Mouse (Mus musculus): Measurements from ENCODE around the gene Trim26.
"Not testable (repeated sequence)": the region's sequence is repeated elsewhere in the genome, so short reads cannot be mapped to it uniquely, and the experiment has no call there.

Trim26 gene

GRCm38 (mm10) chr17:36836874-36837647 is at the start of gene Trim26:
TSS of gene Trim26 (plus strand) at chr17:36837134.
- DNase-seq, result peak; percentile 92

DNA sequence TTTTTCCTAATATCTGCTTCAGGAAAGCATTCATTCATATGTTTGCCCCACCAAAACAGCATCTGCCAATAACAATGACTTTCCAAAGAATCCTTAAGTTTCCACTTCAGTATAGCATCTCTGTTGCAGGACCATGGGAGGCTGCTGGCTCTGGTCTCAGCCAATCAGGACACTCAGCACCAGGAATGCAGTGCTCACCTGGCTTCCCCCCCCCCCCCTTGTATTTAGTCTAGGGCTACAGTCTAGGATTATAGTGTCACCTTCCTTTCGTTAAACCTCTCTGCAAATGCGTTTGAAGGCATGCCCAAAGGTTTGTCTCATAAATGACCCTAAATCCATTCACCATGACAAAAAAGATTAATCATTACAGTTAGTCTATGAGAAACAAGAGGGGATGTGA is 48.6 kb upstream of the Trim26 start:
- DNase-seq, result no peak

DNA sequence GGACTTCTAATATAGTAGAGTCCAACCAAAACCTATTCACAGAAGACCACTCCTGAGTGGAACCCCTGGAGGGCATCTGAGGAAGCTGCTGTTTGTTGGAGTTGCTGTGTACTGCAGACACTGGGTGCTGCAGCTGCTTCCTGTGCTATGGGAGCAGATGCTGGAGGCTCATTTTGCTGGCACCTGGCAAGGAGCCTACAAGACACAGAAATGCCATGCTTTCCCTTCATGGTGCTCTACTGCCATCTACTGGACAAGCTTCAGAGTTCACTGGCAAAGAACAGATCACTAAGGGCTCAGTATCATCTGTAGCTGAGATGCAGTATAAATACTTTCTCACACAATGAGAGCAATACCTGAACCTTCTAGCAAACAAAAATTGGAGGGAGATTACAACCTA is 48.1 kb upstream of the Trim26 start:
- DNase-seq, result peak; percentile 85

GRCm38 (mm10) chr17:36799493-36799892 is 37.4 kb upstream of the Trim26 start:
- no peak for DNase-seq

DNA sequence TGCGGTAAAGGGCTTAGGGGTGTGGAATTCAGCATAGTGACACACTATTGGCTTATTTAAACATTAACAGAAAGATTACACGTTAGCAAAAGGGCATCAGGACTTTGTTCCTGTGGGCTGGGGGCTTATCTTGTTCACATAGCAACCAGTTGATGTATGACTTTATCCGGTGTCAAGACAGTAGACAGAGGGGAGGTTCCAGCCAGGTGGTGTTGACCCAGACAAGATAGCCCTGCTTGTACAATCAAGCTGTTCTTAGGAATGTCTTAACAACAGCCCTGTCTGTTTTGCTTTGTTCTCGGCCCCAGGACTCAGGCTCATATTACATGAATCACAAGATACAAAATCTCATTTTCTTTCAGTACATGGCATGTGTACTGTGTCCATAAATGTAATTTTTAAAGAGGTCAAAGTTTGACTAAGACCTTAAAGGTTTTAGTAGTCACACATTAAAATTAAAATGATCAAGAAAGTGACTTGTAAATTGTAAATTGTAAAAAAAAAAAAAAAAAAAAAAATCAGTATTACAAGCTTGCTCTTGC is 36.9 kb upstream of the Trim26 start:
- not testable (repeated sequence) for DNase-seq

DNA sequence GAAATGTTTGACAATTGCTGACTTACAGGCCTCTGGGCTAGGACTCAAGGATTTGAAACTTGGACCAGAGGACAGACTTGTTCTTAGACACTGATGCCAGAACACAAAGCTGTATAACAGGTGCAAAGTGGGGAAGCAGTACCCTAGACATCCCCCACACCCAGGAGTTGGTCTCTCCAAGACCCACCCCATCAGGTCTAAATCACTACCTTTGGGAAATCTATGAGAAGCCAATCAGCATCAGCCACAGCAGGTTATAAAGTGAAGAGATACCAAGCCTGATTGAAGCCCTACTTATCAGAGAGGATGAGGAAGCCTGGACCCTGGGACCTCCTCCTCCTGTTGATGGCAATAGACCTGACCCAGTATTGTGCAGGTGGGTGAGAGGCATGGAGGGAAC is 25.1 kb upstream of the Trim26 start, which contains the start of gene H2-M10.6:
Gene H2-M10.6, plus strand, starts transcription at position 301 of the 400 bp plus-strand sequence.
- DNase-seq, result no peak

DNA sequence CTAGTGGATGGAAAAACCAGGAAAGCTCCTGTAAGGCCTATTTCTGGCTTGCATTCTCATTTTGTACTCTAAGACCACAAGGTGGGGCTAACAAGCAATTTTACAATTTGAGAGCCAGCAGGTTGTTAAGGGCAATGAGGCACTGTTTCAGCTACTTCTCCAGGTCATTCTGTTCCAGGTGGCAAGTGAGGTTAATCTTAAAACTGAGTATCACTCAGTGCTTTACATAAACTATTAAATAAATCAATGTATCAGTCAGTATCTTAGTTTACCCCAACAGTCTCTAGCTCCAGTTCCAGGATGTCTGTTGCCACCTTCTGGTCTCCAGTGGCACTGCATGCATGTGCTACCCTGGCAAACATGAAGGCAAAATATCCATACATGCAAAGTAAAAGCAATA is 12.9 kb upstream of the Trim26 start:
- peak; percentile 59 for DNase-seq

DNA sequence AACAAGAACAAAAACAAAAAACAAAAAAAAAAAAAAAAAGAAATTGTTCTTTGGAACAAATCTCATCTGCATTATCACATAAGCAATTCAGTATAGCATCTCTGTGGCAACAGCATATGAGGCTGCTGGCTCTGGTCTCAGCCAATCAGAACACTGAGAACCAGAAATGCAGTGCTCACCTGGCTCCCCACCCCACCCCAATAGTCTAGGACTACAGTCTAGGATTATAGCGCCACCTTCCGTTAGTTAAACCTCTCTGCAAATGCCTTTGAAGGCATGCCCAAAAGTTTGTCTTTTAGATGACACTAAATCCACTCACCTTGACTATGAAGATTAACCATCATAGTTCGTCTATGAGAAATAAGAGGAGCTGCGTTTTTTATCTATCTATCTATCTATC is 11.4 kb upstream of the Trim26 start:
- no peak for DNase-seq

DNA sequence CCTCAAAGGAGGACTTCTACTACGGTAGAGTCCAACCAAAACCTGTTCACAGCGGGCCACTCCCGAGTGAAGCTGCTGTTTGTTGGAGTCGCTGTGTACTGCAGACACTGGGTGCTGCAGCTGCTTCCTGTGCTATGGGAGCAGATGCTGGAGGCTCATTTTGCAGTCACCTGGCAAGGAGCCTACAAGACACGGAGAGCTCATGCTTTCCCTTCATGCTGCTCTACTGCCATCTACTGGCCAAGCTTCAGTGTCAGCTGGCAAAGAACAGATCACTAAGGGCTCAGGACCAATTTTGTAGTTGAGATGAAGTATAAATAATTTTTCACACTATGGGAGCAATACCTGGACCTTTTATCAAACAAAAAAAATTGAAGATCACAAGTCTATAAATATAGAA is 10.9 kb upstream of the Trim26 start:
- DNase-seq, result peak; percentile 91

GRCm38 (mm10) chr17:36828488-36828887 is 8.4 kb upstream of the Trim26 start:
- DNase-seq, result no peak

DNA sequence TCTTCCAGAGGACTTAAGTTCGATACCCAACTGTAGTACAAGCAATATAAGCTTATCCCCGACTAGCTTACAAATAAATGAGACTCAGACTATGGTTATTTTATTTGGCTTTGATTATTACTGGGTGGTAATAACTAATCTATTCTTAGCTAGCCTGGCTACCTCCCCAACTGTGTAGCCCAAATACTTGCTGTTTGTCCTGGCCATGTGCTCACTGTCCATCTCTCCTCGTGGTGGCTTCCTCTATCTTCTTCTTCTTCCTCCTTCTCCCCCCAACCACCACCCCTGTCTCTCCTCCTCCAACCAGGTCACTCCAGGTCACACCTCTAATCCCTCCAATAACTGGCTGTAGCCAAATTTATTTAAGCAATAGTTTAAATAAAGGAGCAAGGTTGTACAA is 6.5 kb upstream of the Trim26 start:
- DNase-seq, result no peak

GRCm38 (mm10) chr17:36832694-36833093 is 4.2 kb upstream of the Trim26 start:
- no peak for DNase-seq

GRCm38 (mm10) chr17:36835591-36836426 is 1.1 kb upstream of the Trim26 start:
- DNase-seq, result peak; percentile 58

DNA sequence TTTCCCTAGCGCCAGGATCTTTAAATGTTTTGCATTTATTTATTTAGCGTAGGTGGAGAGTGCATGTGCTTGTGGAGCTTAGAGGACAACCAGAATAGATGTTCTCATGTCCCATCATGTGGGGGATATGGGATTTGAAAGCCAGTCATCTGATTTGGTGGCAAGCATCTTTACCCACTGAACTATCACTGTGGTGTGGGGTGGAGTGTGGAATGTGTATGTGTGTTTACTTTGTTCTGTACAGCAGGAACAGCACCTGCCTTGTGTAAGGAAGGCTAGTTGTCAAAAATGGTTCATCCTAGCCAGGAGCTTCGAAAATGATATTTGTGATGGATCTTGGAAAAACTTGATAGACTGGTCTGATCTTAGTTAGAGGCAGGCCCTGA is 514 bp upstream of the Trim26 start:
- DNase-seq, result no peak

- no peak for DNase-seq
These were observed 2.1 kb downstream of the Trim26 start for GRCm38 (mm10) chr17:36839001-36839400.

GRCm38 (mm10) chr17:36839931-36840330 is 3.0 kb downstream of the Trim26 start:
- DNase-seq, result no peak

DNA sequence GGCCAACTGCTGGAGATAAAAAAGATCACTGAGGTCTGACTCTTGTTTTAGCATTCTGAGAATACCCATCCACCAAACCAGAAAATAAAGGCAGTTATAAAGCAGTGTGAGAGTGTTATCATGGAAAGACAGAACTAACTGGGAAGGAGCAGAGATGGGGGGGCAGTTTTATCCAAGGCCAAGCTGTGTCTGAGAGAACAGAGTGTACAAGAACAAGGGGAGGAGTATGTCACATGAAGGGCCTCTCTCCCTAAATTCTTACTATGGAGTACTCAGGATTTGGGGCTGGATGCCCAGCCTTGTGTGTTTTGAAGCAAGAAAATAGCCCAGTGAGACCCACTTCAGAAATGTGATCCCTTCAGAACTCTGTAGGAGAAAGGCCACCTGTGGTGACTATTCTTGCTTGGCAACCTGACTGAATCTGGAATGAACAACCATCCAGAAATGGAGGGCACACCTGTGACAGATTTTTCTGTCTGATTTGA is 4.1 kb downstream of the Trim26 start:
- DNase-seq, result no peak

DNA sequence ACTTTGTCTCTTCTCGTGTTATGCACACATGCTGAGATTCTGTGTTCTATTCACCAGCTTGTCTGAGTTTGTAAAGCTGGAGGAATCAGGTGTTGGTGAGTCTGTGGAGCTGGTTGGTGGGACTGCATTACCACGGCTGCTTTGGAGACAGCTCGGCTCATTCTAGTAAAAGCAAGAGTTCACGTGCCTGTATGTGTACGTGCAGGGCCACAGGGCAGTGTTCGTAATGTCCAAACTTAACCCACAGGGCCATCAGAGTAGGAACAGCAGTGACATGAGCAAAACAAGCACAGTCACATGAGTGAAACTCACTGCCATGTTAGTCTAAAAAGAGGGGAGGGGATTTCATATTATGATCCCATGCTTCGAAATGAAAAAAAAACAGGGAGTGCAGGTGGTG is 6.8 kb downstream of the Trim26 start:
- DNase-seq, result no peak

- DNase-seq, result no peak
These were observed 7.4 kb downstream of the Trim26 start for GRCm38 (mm10) chr17:36844286-36844719.

GRCm38 (mm10) chr17:36844725-36845124 is 7.8 kb downstream of the Trim26 start:
- no peak for DNase-seq

DNA sequence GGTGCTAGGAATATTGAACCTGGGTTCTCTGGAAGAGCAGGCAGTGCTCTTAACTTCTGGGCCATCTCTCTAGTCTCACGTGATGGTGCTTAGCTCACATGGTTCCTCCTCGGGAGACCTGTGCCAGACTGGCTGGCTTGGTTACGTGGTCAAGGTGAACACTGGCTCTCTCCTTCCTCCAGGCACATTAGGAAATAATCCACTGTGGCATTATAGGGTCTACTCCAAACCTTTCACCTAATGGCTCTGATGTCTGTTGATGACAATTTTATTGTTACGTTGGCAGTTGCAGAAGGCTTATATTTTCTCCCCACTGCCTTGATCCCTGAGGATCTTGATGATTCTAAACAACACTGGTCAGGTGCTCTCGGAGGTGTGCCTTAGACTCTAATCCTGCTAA is 12.0 kb downstream of the Trim26 start:
- no peak for DNase-seq

GRCm38 (mm10) chr17:36849992-36850391 is 13.1 kb downstream of the Trim26 start:
- no peak for DNase-seq

GRCm38 (mm10) chr17:36851200-36851599 is 14.3 kb downstream of the Trim26 start:
- DNase-seq, result no peak

DNA sequence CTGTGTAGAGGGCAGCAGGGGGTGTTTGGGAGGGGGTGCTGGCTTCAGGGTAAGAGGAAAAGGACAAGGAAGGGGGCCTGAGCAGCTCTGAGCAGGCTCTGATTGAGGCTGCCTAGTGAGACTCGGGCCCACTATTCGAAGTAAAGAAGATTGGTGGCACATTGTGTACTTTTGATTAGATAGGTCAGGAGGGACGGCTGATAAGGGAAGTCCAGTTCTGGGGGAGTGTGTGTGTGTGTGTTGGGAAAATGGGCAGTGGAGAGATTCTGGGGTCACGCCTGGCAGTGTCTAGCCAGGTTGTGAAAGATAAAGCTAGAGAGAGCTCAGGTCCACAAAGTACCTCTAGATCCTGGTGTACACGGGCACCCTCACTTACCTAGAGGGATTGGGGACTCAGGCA is 14.7 kb downstream of the Trim26 start:
- DNase-seq, result no peak

Data from right cerebral cortex, postnatal 14 days (tissue).